Mouse (Mus musculus): ENCODE results near the gene Lad1. TPM values are rescaled to one million over a fixed set of nuclear protein-coding genes. Genes with fewer than 3 reads are reported as not detected.
A peak's percentile ranks its signal among the peaks of the same experiment; 100 is the strongest.

The Lad1 gene
- polyA plus RNA-seq, 1 experiment from 2014 or later, result 109 TPM

- H3K4me2 ChIP-seq (ENCODE audit: low read depth, low read length), result no peak within 1 kb of the TSS
- 28% methylated on average over 9 of the region's 9 CpGs for WGBS
- 0 out of 2 replicates have a peak within 1 kb of the TSS, but pooled peaks have one; percentile 8 for H3K9ac ChIP-seq (ENCODE audit: low read length)
- ATAC-seq (ENCODE audit: insufficient read depth, low FRiP score), result peak; percentile 23; the same call in 1 of the 2 replicates
- peaks cover 15% of the 10 kb centered on the region; the same call in 1 of the 2 replicates for H3K4me1 ChIP-seq (ENCODE audit: control insufficient read depth, insufficient read depth, low read length)
- no peak within 1 kb of the TSS for H3K4me3 ChIP-seq (replicated peaks; ENCODE audit: low read length)
- no peaks in the 10 kb centered on the region for H3K36me3 ChIP-seq (ENCODE audit: control insufficient read depth, insufficient read depth, low read length)
- H3K27ac ChIP-seq (ENCODE audit: low read length), result peak within 1 kb of the TSS; percentile 46; the same call in 1 of the 2 replicates
- no peaks in the 10 kb centered on the region for H3K27me3 ChIP-seq (ENCODE audit: control insufficient read depth, insufficient read depth, low read length)
- no peaks in the 10 kb centered on the region for H3K9me3 ChIP-seq (replicated peaks; ENCODE audit: control insufficient read depth, low read length)
Measured at GRCm38 (mm10) chr1:135835716-135836483, 17.5 kb downstream of the Lad1 start, which contains the start of gene Tnnt2. Gene Tnnt2, plus strand, starts transcription at chr1:135836354.

GRCm38 (mm10) chr1:135838626-135839025, 20.2 kb downstream of the Lad1 start:
- Histone ChIP-seq H3K9me3 (replicated peaks; ENCODE audit: control insufficient read depth, low read length) (no peaks in the 10 kb centered on the region), H3K9ac (ENCODE audit: low read length) (no peak overlapping the region), H3K4me1 (ENCODE audit: control insufficient read depth, insufficient read depth, low read length) (peaks cover 10% of the 10 kb centered on the region; the same call in 1 of the 2 replicates), H3K4me2 (ENCODE audit: low read depth, low read length) (no peak overlapping the region), H3K36me3 (ENCODE audit: control insufficient read depth, insufficient read depth, low read length) (no peaks in the 10 kb centered on the region), H3K4me3 (replicated peaks; ENCODE audit: low read length) (no peak overlapping the region), H3K27ac (ENCODE audit: low read length) (no peak overlapping the region), H3K27me3 (ENCODE audit: control insufficient read depth, insufficient read depth, low read length) (no peaks in the 10 kb centered on the region)
- WGBS, result 65% methylated on average over 4 of the region's 4 CpGs
- ATAC-seq (ENCODE audit: insufficient read depth, low FRiP score), result no peak

- no peak overlapping the region for H3K4me2 ChIP-seq (ENCODE audit: low read depth, low read length)
- no peaks in the 10 kb centered on the region for H3K27me3 ChIP-seq (ENCODE audit: control insufficient read depth, insufficient read depth, low read length)
- no peak for ATAC-seq (ENCODE audit: insufficient read depth, low FRiP score)
- no peak overlapping the region for H3K27ac ChIP-seq (ENCODE audit: low read length)
- no peak overlapping the region for H3K9ac ChIP-seq (ENCODE audit: low read length)
- H3K36me3 ChIP-seq (ENCODE audit: control insufficient read depth, insufficient read depth, low read length), result no peaks in the 10 kb centered on the region
- no peaks in the 10 kb centered on the region for H3K9me3 ChIP-seq (replicated peaks; ENCODE audit: control insufficient read depth, low read length)
- H3K4me1 ChIP-seq (ENCODE audit: control insufficient read depth, insufficient read depth, low read length), result peaks cover 10% of the 10 kb centered on the region; the same call in 1 of the 2 replicates
- 86% methylated on average over 6 of the region's 6 CpGs for WGBS
- no peak overlapping the region for H3K4me3 ChIP-seq (replicated peaks; ENCODE audit: low read length)
Measured at GRCm38 (mm10) chr1:135839065-135839464, 20.7 kb downstream of the Lad1 start.

- Histone ChIP-seq H3K36me3 (ENCODE audit: control insufficient read depth, insufficient read depth, low read length) (no peaks in the 10 kb centered on the region), H3K27ac (ENCODE audit: low read length) (no peak overlapping the region), H3K4me2 (ENCODE audit: low read depth, low read length) (no peak overlapping the region), H3K9ac (ENCODE audit: low read length) (no peak overlapping the region), H3K27me3 (ENCODE audit: control insufficient read depth, insufficient read depth, low read length) (no peaks in the 10 kb centered on the region), H3K4me3 (replicated peaks; ENCODE audit: low read length) (no peak overlapping the region), H3K9me3 (replicated peaks; ENCODE audit: control insufficient read depth, low read length) (no peaks in the 10 kb centered on the region), H3K4me1 (ENCODE audit: control insufficient read depth, insufficient read depth, low read length) (peaks cover 5% of the 10 kb centered on the region; the same call in 1 of the 2 replicates)
- 65% methylated on average over 15 of the region's 15 CpGs for WGBS
- ATAC-seq (ENCODE audit: insufficient read depth, low FRiP score), result no peak
Measured at GRCm38 (mm10) chr1:135840675-135841395, 22.4 kb downstream of the Lad1 start.

- WGBS, result 89% methylated on average over 10 of the region's 10 CpGs
- ATAC-seq (ENCODE audit: insufficient read depth, low FRiP score), result no peak
Measured at GRCm38 (mm10) chr1:135843519-135844262, 25.3 kb downstream of the Lad1 start.

GRCm38 (mm10) chr1:135844481-135844880, 26.1 kb downstream of the Lad1 start:
- H3K27me3 ChIP-seq (ENCODE audit: control insufficient read depth, insufficient read depth, low read length), result no peaks in the 10 kb centered on the region
- H3K27ac ChIP-seq (ENCODE audit: low read length), result no peak overlapping the region
- 63% methylated on average over 6 of the region's 6 CpGs for WGBS
- H3K9me3 ChIP-seq (replicated peaks; ENCODE audit: control insufficient read depth, low read length), result no peaks in the 10 kb centered on the region
- H3K4me2 ChIP-seq (ENCODE audit: low read depth, low read length), result no peak overlapping the region
- no peak overlapping the region for H3K9ac ChIP-seq (ENCODE audit: low read length)
- H3K4me1 ChIP-seq (ENCODE audit: control insufficient read depth, insufficient read depth, low read length), result no peaks in the 10 kb centered on the region
- no peak for ATAC-seq (ENCODE audit: insufficient read depth, low FRiP score)
- H3K4me3 ChIP-seq (replicated peaks; ENCODE audit: low read length), result no peak overlapping the region
- no peaks in the 10 kb centered on the region for H3K36me3 ChIP-seq (ENCODE audit: control insufficient read depth, insufficient read depth, low read length)

More at GRCm38 (mm10) chr1:135843519-135844262, 25.3 kb downstream of the Lad1 start:
- no peak overlapping the region for H3K27ac ChIP-seq (ENCODE audit: low read length)
- H3K9ac ChIP-seq (ENCODE audit: low read length), result no peak overlapping the region
- no peaks in the 10 kb centered on the region for H3K4me1 ChIP-seq (ENCODE audit: control insufficient read depth, insufficient read depth, low read length)
- no peak overlapping the region for H3K4me2 ChIP-seq (ENCODE audit: low read depth, low read length)
- no peaks in the 10 kb centered on the region for H3K27me3 ChIP-seq (ENCODE audit: control insufficient read depth, insufficient read depth, low read length)
- H3K4me3 ChIP-seq (replicated peaks; ENCODE audit: low read length), result no peak overlapping the region
- H3K9me3 ChIP-seq (replicated peaks; ENCODE audit: control insufficient read depth, low read length), result no peaks in the 10 kb centered on the region
- H3K36me3 ChIP-seq (ENCODE audit: control insufficient read depth, insufficient read depth, low read length), result no peaks in the 10 kb centered on the region

- 78% methylated on average over 5 of the region's 5 CpGs for WGBS
- Histone ChIP-seq H3K36me3 (ENCODE audit: control insufficient read depth, insufficient read depth, low read length) (no peaks in the 10 kb centered on the region), H3K9ac (ENCODE audit: low read length) (no peak overlapping the region), H3K9me3 (replicated peaks; ENCODE audit: control insufficient read depth, low read length) (no peaks in the 10 kb centered on the region), H3K4me2 (ENCODE audit: low read depth, low read length) (no peak overlapping the region), H3K4me1 (ENCODE audit: control insufficient read depth, insufficient read depth, low read length) (0 out of 2 replicates have a peak, but pooled peaks cover 3% of the 10 kb centered on the region), H3K27ac (ENCODE audit: low read length) (no peak overlapping the region), H3K4me3 (replicated peaks; ENCODE audit: low read length) (no peak overlapping the region), H3K27me3 (ENCODE audit: control insufficient read depth, insufficient read depth, low read length) (no peaks in the 10 kb centered on the region)
- ATAC-seq (ENCODE audit: insufficient read depth, low FRiP score), result no peak
Measured at GRCm38 (mm10) chr1:135846632-135847031, 28.2 kb downstream of the Lad1 start.

- Histone ChIP-seq H3K36me3 (ENCODE audit: control insufficient read depth, insufficient read depth, low read length) (no peaks in the 10 kb centered on the region), H3K4me3 (replicated peaks; ENCODE audit: low read length) (no peak overlapping the region), H3K9ac (ENCODE audit: low read length) (no peak overlapping the region), H3K4me1 (ENCODE audit: control insufficient read depth, insufficient read depth, low read length) (0 out of 2 replicates have a peak, but pooled peaks cover 7% of the 10 kb centered on the region), H3K27me3 (ENCODE audit: control insufficient read depth, insufficient read depth, low read length) (no peaks in the 10 kb centered on the region), H3K4me2 (ENCODE audit: low read depth, low read length) (no peak overlapping the region), H3K9me3 (replicated peaks; ENCODE audit: control insufficient read depth, low read length) (no peaks in the 10 kb centered on the region), H3K27ac (ENCODE audit: low read length) (no peak overlapping the region)
- ATAC-seq (ENCODE audit: insufficient read depth, low FRiP score), result no peak
- WGBS, result 29% methylated on average over 6 of the region's 6 CpGs
Measured at GRCm38 (mm10) chr1:135847139-135847562, 28.8 kb downstream of the Lad1 start.

Data from stomach, embryonic 16.5 days (tissue).